Mouse (Mus musculus): Measurements from ENCODE around the gene Coq2. TPM values are rescaled to one million over a fixed set of nuclear protein-coding genes. Genes with fewer than 3 reads are reported as not detected.
A peak's percentile ranks its signal among the peaks of the same experiment; 100 is the strongest.

The Coq2 gene
- total RNA-seq (2022), result 10 to 100 TPM; 82.2 to 86.2 (median 83.6) TPM

- peak; percentile 57 to 60 for DNase-seq (ENCODE audit: low spot score in 2 of 2)
Observed at GRCm38 (mm10) chr5:100674711-100675376, at the start of gene Coq2. Gene Coq2 (minus strand): TSS chr5:100675140.

GRCm38 (mm10) chr5:100719235-100720088, 44.5 kb upstream of the Coq2 start, which contains the start of gene Hpse:
Gene Hpse (minus strand): TSS chr5:100719716.
- peak; percentile 9 to 24 for DNase-seq (ENCODE audit: low spot score in 2 of 2)

- no peak for DNase-seq (ENCODE audit: low spot score in 2 of 2)
Observed at GRCm38 (mm10) chr5:100716762-100717161, 41.8 kb upstream of the Coq2 start.

- DNase-seq (ENCODE audit: low spot score in 2 of 2), result no peak
Observed at GRCm38 (mm10) chr5:100711219-100711618, 36.3 kb upstream of the Coq2 start.

GRCm38 (mm10) chr5:100710012-100710411, 35.1 kb upstream of the Coq2 start:
- no peak for DNase-seq (ENCODE audit: low spot score in 2 of 2)

GRCm38 (mm10) chr5:100709035-100709434, 34.1 kb upstream of the Coq2 start:
- DNase-seq (ENCODE audit: low spot score in 2 of 2), result no peak

GRCm38 (mm10) chr5:100706675-100707074, 31.7 kb upstream of the Coq2 start:
- DNase-seq (ENCODE audit: low spot score in 2 of 2), result no peak

GRCm38 (mm10) chr5:100704272-100704671, 29.3 kb upstream of the Coq2 start:
- no peak for DNase-seq (ENCODE audit: low spot score in 2 of 2)

- DNase-seq (ENCODE audit: low spot score in 2 of 2), result no peak
Observed at GRCm38 (mm10) chr5:100702325-100702724, 27.4 kb upstream of the Coq2 start.

- DNase-seq (ENCODE audit: low spot score in 2 of 2), result no peak
Observed at GRCm38 (mm10) chr5:100700861-100701620, 26.1 kb upstream of the Coq2 start.

- no peak for DNase-seq (ENCODE audit: low spot score in 2 of 2)
Observed at GRCm38 (mm10) chr5:100697886-100698285, 22.9 kb upstream of the Coq2 start.

- DNase-seq (ENCODE audit: low spot score in 2 of 2), result no peak
Observed at GRCm38 (mm10) chr5:100697398-100697797, 22.5 kb upstream of the Coq2 start.

GRCm38 (mm10) chr5:100685631-100686030, 10.7 kb upstream of the Coq2 start:
- no peak for DNase-seq (ENCODE audit: low spot score in 2 of 2)

GRCm38 (mm10) chr5:100680542-100680933, 5.6 kb upstream of the Coq2 start:
- no peak for DNase-seq (ENCODE audit: low spot score in 2 of 2)

- DNase-seq (ENCODE audit: low spot score in 2 of 2), result no peak
Observed at GRCm38 (mm10) chr5:100679911-100680541, 5.1 kb upstream of the Coq2 start.

- peak; percentile 70 to 78 for DNase-seq (ENCODE audit: low spot score in 2 of 2)
Observed at GRCm38 (mm10) chr5:100673745-100674486, 1.0 kb downstream of the Coq2 start.

GRCm38 (mm10) chr5:100672403-100672802, 2.5 kb downstream of the Coq2 start:
- no peak for DNase-seq (ENCODE audit: low spot score in 2 of 2)

GRCm38 (mm10) chr5:100671897-100672296, 3.0 kb downstream of the Coq2 start:
- DNase-seq (ENCODE audit: low spot score in 2 of 2), result no peak

- no peak for DNase-seq (ENCODE audit: low spot score in 2 of 2)
Observed at GRCm38 (mm10) chr5:100671398-100671797, 3.5 kb downstream of the Coq2 start.

- no peak for DNase-seq (ENCODE audit: low spot score in 2 of 2)
Observed at GRCm38 (mm10) chr5:100666965-100667364, 8.0 kb downstream of the Coq2 start.

GRCm38 (mm10) chr5:100663854-100664253, 11.1 kb downstream of the Coq2 start:
- no peak for DNase-seq (ENCODE audit: low spot score in 2 of 2)
